Mouse (Mus musculus): ENCODE results near the gene Atg9a. TPM values are rescaled to one million over a fixed set of nuclear protein-coding genes. Genes with fewer than 3 reads are reported as not detected.

Atg9a gene
- total and polyA plus RNA-seq, 2 experiments, result 23.5 to 75.4 TPM

DNA sequence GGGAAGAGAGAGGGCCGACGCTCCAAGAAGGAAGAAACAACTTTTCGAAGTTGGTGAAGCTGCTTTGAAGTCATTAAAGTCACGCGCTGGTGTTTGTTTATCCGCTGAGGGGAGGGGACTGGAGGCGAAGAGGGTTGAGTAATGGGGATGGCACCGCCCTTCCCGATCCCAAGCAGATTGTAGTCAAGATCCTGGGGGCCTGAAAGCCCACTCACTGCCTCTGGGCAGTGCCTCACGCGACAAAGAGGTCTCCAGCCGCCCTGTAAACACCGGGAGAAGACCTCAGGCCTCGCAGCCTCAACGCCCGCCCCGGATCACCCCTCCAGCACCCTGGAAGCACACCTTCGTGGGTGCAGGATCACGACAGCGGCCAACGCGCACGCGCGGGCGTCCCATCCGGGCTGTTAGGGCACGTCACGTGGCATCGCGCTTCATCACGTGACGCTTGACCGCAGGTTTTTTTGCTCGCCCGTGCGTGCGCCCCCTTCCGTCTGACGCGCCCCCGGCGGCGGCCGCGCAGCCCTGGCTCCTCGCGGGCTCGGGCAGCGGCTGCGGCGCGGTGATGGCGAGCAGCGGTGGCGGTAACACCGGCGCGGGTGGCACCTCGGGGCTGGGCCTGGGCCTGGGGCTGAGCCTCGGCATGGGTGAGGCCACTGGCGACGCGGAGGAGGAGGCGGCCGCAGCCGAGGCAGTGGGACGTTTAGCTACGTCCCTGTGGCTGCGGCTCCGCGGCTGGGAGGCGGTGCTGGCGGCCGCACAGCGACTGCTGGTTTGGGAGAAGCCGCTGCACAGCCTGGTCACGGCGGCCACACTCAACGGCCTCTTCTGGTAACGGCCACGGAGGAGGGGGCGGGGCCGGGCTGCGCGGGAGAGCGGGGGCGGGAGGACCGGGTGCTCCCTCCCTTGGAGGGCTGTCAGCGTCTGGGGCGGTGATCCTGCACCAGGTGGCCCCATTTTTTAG, 49.4 kb downstream of the Atg9a start, which contains the start of the genes Cnppd1 and Retreg2:
Cnppd1 (minus strand) TSS at position 411 of the 961 bp plus-strand sequence.
Retreg2 (plus strand) TSS at position 478 of the 961 bp plus-strand sequence.
- no peaks in the 10 kb centered on the region for H3K27me3 ChIP-seq (ENCODE audit: control insufficient read depth, insufficient read depth, low read length)
- H3K4me3 ChIP-seq (ENCODE audit: insufficient read depth, low read depth, low read length), result peak within 1 kb of the TSS; percentile 92
- WGBS, result under 1% methylated on average over 91 of the region's 91 CpGs
- H3K4me1 ChIP-seq (ENCODE audit: control insufficient read depth, insufficient read depth, low read length), result peaks cover 30% of the 10 kb centered on the region
- TF ChIP-seq POLR2A (IDR thresholded peaks at IDR 0.05; ENCODE audit: extremely low read depth, insufficient read depth, low read length), result peak; percentile 77; the same call in 1 of the 2 replicates
- TF ChIP-seq CTCF (IDR thresholded peaks at IDR 0.05; ENCODE audit: low read depth, low read length), result peak; percentile 63
- peak within 1 kb of the TSS; percentile 100 for H3K27ac ChIP-seq (replicated peaks; ENCODE audit: insufficient read depth, low read depth, low read length)
- H3K36me3 ChIP-seq (ENCODE audit: control insufficient read depth, insufficient read depth, low read length), result peaks cover 43% of the 10 kb centered on the region
- DNase-seq (ENCODE audit: extremely low read depth, low read depth, low spot score), result peak; percentile 93
- H3K9ac ChIP-seq (ENCODE audit: low read depth, low read length), result peak within 1 kb of the TSS; percentile 96
- H3K79me2 ChIP-seq (ENCODE audit: control insufficient read depth, insufficient read depth, low read length), result peaks cover 15% of the 10 kb centered on the region; the same call in 1 of the 2 replicates

DNA sequence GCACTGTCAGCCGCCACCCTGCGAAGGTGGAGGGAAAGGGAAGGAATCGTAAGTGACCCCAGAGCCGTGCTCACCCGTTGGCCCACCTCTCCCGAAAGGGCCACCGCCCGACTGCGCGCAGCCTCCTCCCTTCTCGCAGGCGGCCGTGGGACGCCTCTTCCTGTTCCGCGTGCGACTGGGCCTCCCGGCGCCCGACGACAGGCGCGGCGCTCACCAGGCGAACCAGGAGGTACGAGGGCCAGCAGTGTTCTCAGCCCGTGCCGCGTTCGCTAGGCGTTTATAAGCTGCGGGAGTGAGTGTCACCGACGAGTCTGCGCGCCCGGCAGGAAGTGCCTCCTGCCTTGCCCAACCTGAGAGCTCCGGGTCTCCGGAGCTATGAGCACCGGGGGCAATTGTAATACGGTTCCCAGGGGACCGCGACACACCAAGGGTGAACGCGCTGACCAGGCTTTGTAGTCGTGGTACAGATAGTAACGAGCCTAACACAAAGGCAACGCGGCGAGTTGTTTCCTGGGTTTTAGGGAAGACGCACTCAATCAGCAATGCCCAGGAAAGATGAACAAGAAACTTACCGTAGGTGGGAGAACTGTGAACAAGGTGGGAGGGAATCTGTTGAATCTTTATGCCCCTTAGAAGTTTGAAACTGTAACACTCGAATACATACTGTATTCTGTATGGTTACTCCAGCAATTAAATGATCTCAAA, 50.4 kb downstream of the Atg9a start:
- H3K4me1 ChIP-seq (ENCODE audit: control insufficient read depth, insufficient read depth, low read length), result peaks cover 24% of the 10 kb centered on the region

DNA sequence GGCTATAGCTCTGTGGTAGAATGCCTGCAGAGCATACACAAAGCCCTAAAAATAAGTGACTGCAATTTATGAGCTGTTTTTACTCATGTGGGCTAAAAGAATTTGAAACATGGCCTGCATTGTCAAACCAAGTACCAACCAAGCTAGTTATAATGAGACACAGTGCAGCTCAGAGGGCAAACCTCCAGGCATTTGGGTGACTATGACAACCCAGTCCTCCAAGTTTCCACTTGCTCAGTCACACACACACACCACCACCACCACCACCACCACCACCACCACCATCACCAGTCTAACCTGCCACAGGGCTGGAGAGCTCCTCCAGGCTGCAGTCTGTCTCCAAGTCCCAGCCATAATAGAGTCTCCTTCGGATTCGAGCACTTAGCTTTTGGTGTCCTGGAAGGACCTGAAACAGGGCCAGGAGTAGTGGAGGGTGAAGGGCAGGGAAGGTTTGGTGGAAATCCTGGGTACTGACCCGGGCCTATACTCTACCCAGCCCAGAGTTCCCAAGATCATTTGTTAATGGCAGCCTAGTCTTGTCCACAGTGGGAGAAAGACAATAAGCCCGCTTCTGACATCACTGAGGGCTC, 51.3 kb downstream of the Atg9a start:
- peaks cover 20% of the 10 kb centered on the region for H3K4me1 ChIP-seq (ENCODE audit: control insufficient read depth, insufficient read depth, low read length)
- 11% methylated on average over 4 of the region's 4 CpGs for WGBS
- DNase-seq (ENCODE audit: extremely low read depth, low read depth, low spot score), result no peak

More for the DNA sequence above, 50.4 kb downstream of the Atg9a start:
- WGBS, result under 1% methylated on average over 53 of the region's 53 CpGs
- peaks cover 44% of the 10 kb centered on the region for H3K36me3 ChIP-seq (ENCODE audit: control insufficient read depth, insufficient read depth, low read length)
- H3K27me3 ChIP-seq (ENCODE audit: control insufficient read depth, insufficient read depth, low read length), result no peaks in the 10 kb centered on the region
- peak overlapping the region; percentile 92 for H3K4me3 ChIP-seq (ENCODE audit: insufficient read depth, low read depth, low read length)
- peak; percentile 54 for DNase-seq (ENCODE audit: extremely low read depth, low read depth, low spot score)
- TF ChIP-seq POLR2A (IDR thresholded peaks at IDR 0.05; ENCODE audit: extremely low read depth, insufficient read depth, low read length) (peak; percentile 63; the same call in 1 of the 2 replicates), CTCF (IDR thresholded peaks at IDR 0.05; ENCODE audit: low read depth, low read length) (no peak)
- H3K9ac ChIP-seq (ENCODE audit: low read depth, low read length), result peak overlapping the region; percentile 95
- peak overlapping the region; percentile 100 for H3K27ac ChIP-seq (replicated peaks; ENCODE audit: insufficient read depth, low read depth, low read length)
- peaks cover 15% of the 10 kb centered on the region; the same call in 1 of the 2 replicates for H3K79me2 ChIP-seq (ENCODE audit: control insufficient read depth, insufficient read depth, low read length)

DNA sequence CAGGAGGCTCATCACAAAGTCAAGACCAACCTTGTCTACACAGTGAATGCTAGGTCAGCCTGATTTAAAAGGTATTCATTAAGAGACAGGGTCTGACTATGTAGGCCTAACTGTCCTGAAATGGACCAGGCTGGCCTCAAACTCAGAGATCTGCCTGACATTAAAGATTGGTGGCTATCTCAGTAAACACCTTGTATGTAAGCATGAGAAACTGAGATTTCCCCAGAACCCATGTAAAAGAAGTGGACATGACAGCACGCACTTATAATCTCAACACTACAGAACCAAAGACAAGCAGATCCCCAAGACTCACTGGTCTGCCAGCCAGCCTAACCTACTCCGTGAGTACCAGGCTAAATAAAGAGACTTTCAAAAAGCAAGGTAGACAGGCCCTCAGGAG, 53.5 kb downstream of the Atg9a start:
- Histone ChIP-seq H3K27me3 (ENCODE audit: control insufficient read depth, insufficient read depth, low read length) (no peaks in the 10 kb centered on the region), H3K36me3 (ENCODE audit: control insufficient read depth, insufficient read depth, low read length) (peaks cover 26% of the 10 kb centered on the region), H3K4me1 (ENCODE audit: control insufficient read depth, insufficient read depth, low read length) (peaks cover 6% of the 10 kb centered on the region), H3K79me2 (ENCODE audit: control insufficient read depth, insufficient read depth, low read length) (peaks cover 3% of the 10 kb centered on the region; the same call in 1 of the 2 replicates), H3K27ac (replicated peaks; ENCODE audit: insufficient read depth, low read depth, low read length) (no peak overlapping the region), H3K9ac (ENCODE audit: low read depth, low read length) (no peak overlapping the region), H3K4me3 (ENCODE audit: insufficient read depth, low read depth, low read length) (no peak overlapping the region)
- 95% methylated on average over 2 of the region's 2 CpGs for WGBS
- TF ChIP-seq CTCF (IDR thresholded peaks at IDR 0.05; ENCODE audit: low read depth, low read length), result no peak
- TF ChIP-seq POLR2A (IDR thresholded peaks at IDR 0.05; ENCODE audit: extremely low read depth, insufficient read depth, low read length), result no peak
- no peak for DNase-seq (ENCODE audit: extremely low read depth, low read depth, low spot score)

More for the DNA sequence above, 51.3 kb downstream of the Atg9a start:
- Histone ChIP-seq H3K4me3 (ENCODE audit: insufficient read depth, low read depth, low read length) (peak overlapping the region; percentile 92), H3K36me3 (ENCODE audit: control insufficient read depth, insufficient read depth, low read length) (peaks cover 37% of the 10 kb centered on the region), H3K27ac (replicated peaks; ENCODE audit: insufficient read depth, low read depth, low read length) (peak overlapping the region; percentile 100), H3K9ac (ENCODE audit: low read depth, low read length) (peak overlapping the region; percentile 95), H3K79me2 (ENCODE audit: control insufficient read depth, insufficient read depth, low read length) (peaks cover 15% of the 10 kb centered on the region; the same call in 1 of the 2 replicates), H3K27me3 (ENCODE audit: control insufficient read depth, insufficient read depth, low read length) (no peaks in the 10 kb centered on the region)
- TF ChIP-seq POLR2A (IDR thresholded peaks at IDR 0.05; ENCODE audit: extremely low read depth, insufficient read depth, low read length) (no peak), CTCF (IDR thresholded peaks at IDR 0.05; ENCODE audit: low read depth, low read length) (no peak)

DNA sequence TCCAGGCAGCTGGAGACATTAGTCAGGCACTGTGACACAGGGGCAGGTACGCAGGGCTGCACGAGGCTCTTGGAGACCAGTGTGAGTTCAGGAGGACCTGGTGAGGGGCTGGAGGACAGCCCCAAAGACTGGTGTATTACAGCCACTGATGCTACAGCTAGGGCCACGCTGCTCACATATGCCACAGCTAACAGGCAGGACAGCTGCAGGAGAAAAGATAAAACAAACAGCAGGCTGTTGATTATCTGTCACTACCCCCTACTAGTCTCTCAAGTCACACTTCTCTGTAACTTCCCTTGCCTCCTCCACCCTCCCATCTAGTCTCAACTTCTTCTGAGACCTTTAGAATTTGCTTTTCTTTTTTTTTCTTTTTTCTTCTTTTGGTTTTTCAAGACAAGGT, 55.3 kb downstream of the Atg9a start:
- H3K36me3 ChIP-seq (ENCODE audit: control insufficient read depth, insufficient read depth, low read length), result peaks cover 26% of the 10 kb centered on the region
- no peak overlapping the region for H3K4me3 ChIP-seq (ENCODE audit: insufficient read depth, low read depth, low read length)
- WGBS, result 86% methylated on average over 3 of the region's 3 CpGs
- H3K9ac ChIP-seq (ENCODE audit: low read depth, low read length), result no peak overlapping the region
- no peaks in the 10 kb centered on the region for H3K79me2 ChIP-seq (ENCODE audit: control insufficient read depth, insufficient read depth, low read length)
- no peak for TF ChIP-seq CTCF (IDR thresholded peaks at IDR 0.05; ENCODE audit: low read depth, low read length)
- no peak for TF ChIP-seq POLR2A (IDR thresholded peaks at IDR 0.05; ENCODE audit: extremely low read depth, insufficient read depth, low read length)
- H3K27ac ChIP-seq (replicated peaks; ENCODE audit: insufficient read depth, low read depth, low read length), result no peak overlapping the region
- no peak for DNase-seq (ENCODE audit: extremely low read depth, low read depth, low spot score)
- no peaks in the 10 kb centered on the region for H3K27me3 ChIP-seq (ENCODE audit: control insufficient read depth, insufficient read depth, low read length)
- H3K4me1 ChIP-seq (ENCODE audit: control insufficient read depth, insufficient read depth, low read length), result peaks cover 3% of the 10 kb centered on the region; the same call in 1 of the 2 replicates
